Mouse (Mus musculus): ENCODE measurements around the gene Sh3d21.
"Not testable (repeated sequence)": the region's sequence is repeated elsewhere in the genome, so short reads cannot be mapped to it uniquely, and the experiment has no call there.

The Sh3d21 gene

GRCm38 (mm10) chr4:126163067-126163659, at the start of gene Sh3d21:
Sh3d21 (minus strand) TSS chr4:126163491.
- no peak for DNase-seq (ENCODE audit: low spot score in 2 of 2)

- no peak for DNase-seq (ENCODE audit: low spot score in 2 of 2)
Observed at GRCm38 (mm10) chr4:126207081-126207480, 43.8 kb upstream of the Sh3d21 start.

GRCm38 (mm10) chr4:126205386-126205785, 42.1 kb upstream of the Sh3d21 start:
- DNase-seq (ENCODE audit: low spot score in 2 of 2), result no peak

- DNase-seq (ENCODE audit: low spot score in 2 of 2), result no peak
Observed at GRCm38 (mm10) chr4:126204661-126205230, 41.5 kb upstream of the Sh3d21 start.

GRCm38 (mm10) chr4:126204016-126204415, 40.7 kb upstream of the Sh3d21 start:
- no peak for DNase-seq (ENCODE audit: low spot score in 2 of 2)

- DNase-seq (ENCODE audit: low spot score in 2 of 2), result no peak
Observed at GRCm38 (mm10) chr4:126203336-126203895, 40.1 kb upstream of the Sh3d21 start.

GRCm38 (mm10) chr4:126202303-126203181, 39.3 kb upstream of the Sh3d21 start, which contains the start of gene Thrap3:
Thrap3 (minus strand) TSS chr4:126202760.
- peak; percentile 98 for DNase-seq (ENCODE audit: low spot score in 2 of 2)

- no peak for DNase-seq (ENCODE audit: low spot score in 2 of 2)
Observed at GRCm38 (mm10) chr4:126201514-126202302, 38.4 kb upstream of the Sh3d21 start.

- DNase-seq (ENCODE audit: low spot score in 2 of 2), result no peak
Observed at GRCm38 (mm10) chr4:126200656-126201055, 37.4 kb upstream of the Sh3d21 start.

GRCm38 (mm10) chr4:126200036-126200435, 36.7 kb upstream of the Sh3d21 start:
- DNase-seq (ENCODE audit: low spot score in 2 of 2), result no peak

GRCm38 (mm10) chr4:126199556-126199955, 36.3 kb upstream of the Sh3d21 start:
- DNase-seq (ENCODE audit: low spot score in 2 of 2), result no peak

GRCm38 (mm10) chr4:126197485-126197884, 34.2 kb upstream of the Sh3d21 start:
- no peak for DNase-seq (ENCODE audit: low spot score in 2 of 2)

GRCm38 (mm10) chr4:126194916-126195315, 31.6 kb upstream of the Sh3d21 start:
- no peak for DNase-seq (ENCODE audit: low spot score in 2 of 2)

GRCm38 (mm10) chr4:126194216-126194615, 30.9 kb upstream of the Sh3d21 start:
- no peak for DNase-seq (ENCODE audit: low spot score in 2 of 2)

- DNase-seq (ENCODE audit: low spot score in 2 of 2), result no peak
Observed at GRCm38 (mm10) chr4:126190636-126191035, 27.3 kb upstream of the Sh3d21 start.

GRCm38 (mm10) chr4:126187096-126187495, 23.8 kb upstream of the Sh3d21 start:
- DNase-seq (ENCODE audit: low spot score in 2 of 2), result no peak

GRCm38 (mm10) chr4:126183034-126183433, 19.7 kb upstream of the Sh3d21 start:
- DNase-seq (ENCODE audit: low spot score in 2 of 2), result no peak

- DNase-seq (ENCODE audit: low spot score in 2 of 2), result no peak
Observed at GRCm38 (mm10) chr4:126181170-126181957, 18.1 kb upstream of the Sh3d21 start.

GRCm38 (mm10) chr4:126175980-126176379, 12.7 kb upstream of the Sh3d21 start:
- DNase-seq (ENCODE audit: low spot score in 2 of 2), result not testable (repeated sequence)

GRCm38 (mm10) chr4:126173800-126174199, 10.5 kb upstream of the Sh3d21 start:
- DNase-seq (ENCODE audit: low spot score in 2 of 2), result no peak

GRCm38 (mm10) chr4:126170737-126171136, 7.4 kb upstream of the Sh3d21 start:
- not testable (repeated sequence) for DNase-seq (ENCODE audit: low spot score in 2 of 2)
